Mouse (Mus musculus): Measurements from ENCODE around the gene Cd27.

Gene Cd27

GRCm38 (mm10) chr6:125244551-125244950 is 7.7 kb upstream of the Cd27 start:
- DNase-seq (ENCODE audit: low read depth, low spot score) = no peak

GRCm38 (mm10) chr6:125241566-125241965 is 4.8 kb upstream of the Cd27 start:
- no peak for DNase-seq (ENCODE audit: low read depth, low spot score)

- no peak for DNase-seq (ENCODE audit: low read depth, low spot score)
Observed at GRCm38 (mm10) chr6:125240617-125241016, 3.8 kb upstream of the Cd27 start.

GRCm38 (mm10) chr6:125239547-125239946 is 2.7 kb upstream of the Cd27 start:
- no peak for DNase-seq (ENCODE audit: low read depth, low spot score)

- no peak for DNase-seq (ENCODE audit: low read depth, low spot score)
Observed at GRCm38 (mm10) chr6:125238396-125238795, 1.6 kb upstream of the Cd27 start.

GRCm38 (mm10) chr6:125237421-125237820 is 611 bp upstream of the Cd27 start:
- DNase-seq (ENCODE audit: low read depth, low spot score) = no peak

GRCm38 (mm10) chr6:125236341-125236740 is 469 bp downstream of the Cd27 start:
- no peak for DNase-seq (ENCODE audit: low read depth, low spot score)

GRCm38 (mm10) chr6:125234520-125234828 is 2.3 kb downstream of the Cd27 start:
- no peak for DNase-seq (ENCODE audit: low read depth, low spot score)

GRCm38 (mm10) chr6:125233816-125234519 is 2.8 kb downstream of the Cd27 start:
- no peak for DNase-seq (ENCODE audit: low read depth, low spot score)

- no peak for DNase-seq (ENCODE audit: low read depth, low spot score)
Observed at GRCm38 (mm10) chr6:125232516-125232915, 4.3 kb downstream of the Cd27 start.

GRCm38 (mm10) chr6:125232045-125232437 is 4.8 kb downstream of the Cd27 start:
- no peak for DNase-seq (ENCODE audit: low read depth, low spot score)

- no peak for DNase-seq (ENCODE audit: low read depth, low spot score)
Observed at GRCm38 (mm10) chr6:125231117-125232044, 5.4 kb downstream of the Cd27 start, which contains the start of gene Tapbpl. Tapbpl (minus strand) TSS chr6:125231860.

GRCm38 (mm10) chr6:125230571-125230970 is 6.2 kb downstream of the Cd27 start:
- no peak for DNase-seq (ENCODE audit: low read depth, low spot score)

GRCm38 (mm10) chr6:125225518-125226115 is 11.2 kb downstream of the Cd27 start:
- DNase-seq (ENCODE audit: low read depth, low spot score) = no peak

GRCm38 (mm10) chr6:125222577-125222976 is 14.2 kb downstream of the Cd27 start:
- DNase-seq (ENCODE audit: low read depth, low spot score) = no peak

- no peak for DNase-seq (ENCODE audit: low read depth, low spot score)
Observed at GRCm38 (mm10) chr6:125222146-125222545, 14.7 kb downstream of the Cd27 start.

GRCm38 (mm10) chr6:125221115-125221745 is 15.6 kb downstream of the Cd27 start:
- no peak for DNase-seq (ENCODE audit: low read depth, low spot score)

- DNase-seq (ENCODE audit: low read depth, low spot score) = no peak
Observed at GRCm38 (mm10) chr6:125218963-125219362, 17.8 kb downstream of the Cd27 start.

- no peak for DNase-seq (ENCODE audit: low read depth, low spot score)
Observed at GRCm38 (mm10) chr6:125217899-125218298, 18.9 kb downstream of the Cd27 start.

GRCm38 (mm10) chr6:125216898-125217297 is 19.9 kb downstream of the Cd27 start:
- no peak for DNase-seq (ENCODE audit: low read depth, low spot score)

GRCm38 (mm10) chr6:125215148-125215954 is 21.5 kb downstream of the Cd27 start, which contains the start of gene Vamp1:
Vamp1 (plus strand) TSS chr6:125215551.
- peak; percentile 92 for DNase-seq (ENCODE audit: low read depth, low spot score)

All from retina, adult 2 months (tissue).